15 mouse cellular contexts compared by ENCODE assay signal in genomic region chr7:24574224-24574796, GRCm38 (mm10). TPM values are rescaled to one million over a fixed set of nuclear protein-coding genes. Genes with fewer than 3 reads are reported as not detected.
A peak's percentile ranks its signal among the peaks of the same experiment; 100 is the strongest.
DNase-seq lines count a peak whose midpoint lies in the region; ATAC-seq and TF ChIP-seq lines count a peak whose summit lies in the region.
"Had no signal": no experiment of that assay in that cellular context is flagged by ENCODE, and none has a peak within 500 bp of the region (broad histone marks: within the 10 kb centered on the region; RNA-seq: fewer than 3 reads in every experiment).

No protein-coding gene starts in this region.

- peaks cover 19% of the 10 kb centered on the region for H3K36me3 ChIP-seq in stomach, embryonic 14.5 days (ENCODE audit: control insufficient read depth, insufficient read depth, low read length)
- no peaks in the 10 kb centered on the region; the same call in 1 of the 2 replicates for H3K36me3 ChIP-seq in stomach, postnatal 0 days (ENCODE audit: control insufficient read depth, insufficient read depth, low read length)
- peaks cover 53% of the 10 kb centered on the region for H3K36me3 ChIP-seq in forebrain, embryonic 10.5 days (replicated peaks)

- H3K9ac ChIP-seq in stomach, embryonic 14.5 days (replicated peaks; ENCODE audit: low read depth, low read length): no peak overlapping the region
- H3K9ac ChIP-seq in stomach, postnatal 0 days (ENCODE audit: low read length): no peak overlapping the region

- WGBS in stomach, embryonic 14.5 days: 59% methylated on average over 12 of the region's 12 CpGs
- 53% methylated on average over 12 of the region's 12 CpGs for WGBS in stomach, postnatal 0 days
- WGBS in forebrain, embryonic 10.5 days: 64% methylated on average over 12 of the region's 12 CpGs

- no peak overlapping the region for H3K4me2 ChIP-seq in stomach, embryonic 14.5 days (replicated peaks; ENCODE audit: low read depth, low read length)
- no peak overlapping the region for H3K4me2 ChIP-seq in stomach, postnatal 0 days (replicated peaks; ENCODE audit: low read depth)

- no peaks in the 10 kb centered on the region for H3K27me3 ChIP-seq in stomach, embryonic 14.5 days (ENCODE audit: control insufficient read depth, insufficient read depth, low read length)
- H3K27me3 ChIP-seq in stomach, postnatal 0 days (ENCODE audit: control insufficient read depth, insufficient read depth, low read length): no peaks in the 10 kb centered on the region
- no peaks in the 10 kb centered on the region for H3K27me3 ChIP-seq in forebrain, embryonic 10.5 days (ENCODE audit: poor library complexity, severe bottlenecking)

- DNase-seq in adrenal gland, adult 2 months: peak; percentile 50
- no peak for DNase-seq in adrenal gland, adult 18-20 months (ENCODE audit: low spot score in 2 of 2)
- no peak for DNase-seq in stomach, postnatal 0 days (ENCODE audit: low spot score)
- DNase-seq in kidney, postnatal 14 days: peak; percentile 77
- DNase-seq in yolk sac, embryonic 10.5 days (ENCODE audit: low spot score): peak; percentile 75
- no peak for DNase-seq in cerebellum, adult 18-20 months
- no peak for DNase-seq in forebrain, embryonic 10.5 days (ENCODE audit: extremely low spot score, low spot score)
- DNase-seq: heart, adult 18-20 months; heart, postnatal 36 days; left cerebral cortex, postnatal 4 days; spleen, adult 18-20 months had no signal

- ATAC-seq in stomach, embryonic 14.5 days (ENCODE audit: insufficient number of reproducible peaks, insufficient read depth, low FRiP score, low read depth): peak; percentile 33; the same call in 1 of the 2 replicates
- no peak for ATAC-seq in stomach, postnatal 0 days (ENCODE audit: low FRiP score, low TSS enrichment)

- no peak for TF ChIP-seq EP300 in stomach, postnatal 0 days (optimal IDR thresholded peaks at IDR 0.05)

- H3K27ac ChIP-seq in stomach, embryonic 14.5 days (ENCODE audit: low read length): no peak overlapping the region
- H3K27ac ChIP-seq in stomach, postnatal 0 days (replicated peaks): no peak overlapping the region
- H3K27ac ChIP-seq in forebrain, embryonic 10.5 days: no peak overlapping the region

- no peak overlapping the region for H3K4me3 ChIP-seq in stomach, embryonic 14.5 days (ENCODE audit: low read depth, low read length)
- H3K4me3 ChIP-seq in stomach, postnatal 0 days (ENCODE audit: low read depth, low read length): no peak overlapping the region
- no peak overlapping the region for H3K4me3 ChIP-seq in forebrain, embryonic 10.5 days

- TF ChIP-seq CTCF in stomach, postnatal 0 days (IDR thresholded peaks at IDR 0.05; ENCODE audit: low read depth): no peak

- H3K9me3 ChIP-seq in stomach, embryonic 14.5 days (ENCODE audit: control insufficient read depth, low read depth, low read length): no peaks in the 10 kb centered on the region
- H3K9me3 ChIP-seq in stomach, postnatal 0 days (ENCODE audit: control insufficient read depth, low read length): no peaks in the 10 kb centered on the region
- H3K9me3 ChIP-seq in forebrain, embryonic 10.5 days: no peaks in the 10 kb centered on the region

- no peaks in the 10 kb centered on the region for H3K4me1 ChIP-seq in stomach, embryonic 14.5 days (ENCODE audit: control insufficient read depth, insufficient read depth, low read length)
- no peaks in the 10 kb centered on the region for H3K4me1 ChIP-seq in stomach, postnatal 0 days (replicated peaks; ENCODE audit: control insufficient read depth, insufficient read depth)
- H3K4me1 ChIP-seq in forebrain, embryonic 10.5 days: peaks cover 10% of the 10 kb centered on the region

RNA-seq across cellular contexts. Expression of gene Ethe1, which starts 13.0 kb away (rescaled TPM):
- 10 to 100 TPM; 34.8 to 37.5 TPM for total RNA-seq in adrenal gland, adult 2 months (2021)
- polyA plus RNA-seq in adrenal gland, adult 2 months (2012; rRNA removed): 32.1 and 33.8 TPM in 2 replicates
- 10 to 100 TPM; 28.9 to 40.3 TPM for total RNA-seq in adrenal gland, adult 18-20 months (2021)
- 36.6 and 40.1 TPM in 2 replicates for polyA plus RNA-seq in stomach, embryonic 14.5 days (2014; fragmentation: Nextera tagmentation; extraction: Ambion mirVana)
- 120 and 128 TPM in 2 replicates for polyA plus RNA-seq in stomach, postnatal 0 days (2015; fragmentation: Nextera tagmentation; extraction: Ambion mirVana)
- 24.4 and 26.6 TPM in 2 replicates for polyA plus RNA-seq in forebrain, embryonic 10.5 days (2016; fragmentation: Nextera tagmentation; extraction: Ambion mirVana)

RNA-seq across cellular contexts. Expression of gene Zfp575, which starts 13.1 kb away (rescaled TPM):
- under 1 TPM; 0.29 to 0.45 TPM for total RNA-seq in adrenal gland, adult 2 months (2021)
- polyA plus RNA-seq in adrenal gland, adult 2 months (2012; rRNA removed): 0.36 and 0.62 TPM in 2 replicates
- total RNA-seq in adrenal gland, adult 18-20 months (2021): under 1 TPM; 0.32 to 0.46 TPM
- polyA plus RNA-seq in stomach, embryonic 14.5 days (2014; fragmentation: Nextera tagmentation; extraction: Ambion mirVana): 3.5 and 4.0 TPM in 2 replicates
- 3.6 and 4.0 TPM in 2 replicates for polyA plus RNA-seq in stomach, postnatal 0 days (2015; fragmentation: Nextera tagmentation; extraction: Ambion mirVana)
- 1.4 TPM in 2 replicates for polyA plus RNA-seq in forebrain, embryonic 10.5 days (2016; fragmentation: Nextera tagmentation; extraction: Ambion mirVana)

RNA-seq across cellular contexts. Expression of gene Xrcc1, which starts 28.2 kb away (rescaled TPM):
- 10 to 100 TPM; 34.7 to 36.8 TPM for total RNA-seq in adrenal gland, adult 2 months (2021)
- 61.2 TPM in 2 replicates for polyA plus RNA-seq in adrenal gland, adult 2 months (2012; rRNA removed)
- 10 to 100 TPM; 35.9 to 37.1 TPM for total RNA-seq in adrenal gland, adult 18-20 months (2021)
- polyA plus RNA-seq in stomach, embryonic 14.5 days (2014; fragmentation: Nextera tagmentation; extraction: Ambion mirVana): 93.0 and 110 TPM in 2 replicates
- polyA plus RNA-seq in stomach, postnatal 0 days (2015; fragmentation: Nextera tagmentation; extraction: Ambion mirVana): 27.4 and 31.4 TPM in 2 replicates
- 174 and 177 TPM in 2 replicates for polyA plus RNA-seq in forebrain, embryonic 10.5 days (2016; fragmentation: Nextera tagmentation; extraction: Ambion mirVana)

RNA-seq across cellular contexts. Expression of gene Pinlyp, which starts 28.4 kb away (rescaled TPM):
- not detected for total RNA-seq in adrenal gland, adult 2 months (2021)
- not detected in 2 replicates for polyA plus RNA-seq in adrenal gland, adult 2 months (2012; rRNA removed)
- not detected for total RNA-seq in adrenal gland, adult 18-20 months (2021)
- 0.73 and 1.3 TPM in 2 replicates for polyA plus RNA-seq in stomach, embryonic 14.5 days (2014; fragmentation: Nextera tagmentation; extraction: Ambion mirVana)
- 61.2 and 62.9 TPM in 2 replicates for polyA plus RNA-seq in stomach, postnatal 0 days (2015; fragmentation: Nextera tagmentation; extraction: Ambion mirVana)
- polyA plus RNA-seq in forebrain, embryonic 10.5 days (2016; fragmentation: Nextera tagmentation; extraction: Ambion mirVana): not detected in 2 replicates
- total RNA-seq: adrenal gland, postnatal 36 days; ES-E14; heart, adult 18-20 months; heart, postnatal 36 days; megakaryocyte progenitor cell, adult 5-6 weeks had no signal

RNA-seq across cellular contexts. Expression of gene Phldb3, which starts 36.3 kb away (rescaled TPM):
- total RNA-seq in adrenal gland, adult 2 months (2021): 1 to 10 TPM; 3.5 to 8.5 TPM
- 3.9 and 4.4 TPM in 2 replicates for polyA plus RNA-seq in adrenal gland, adult 2 months (2012; rRNA removed)
- 1 to 10 TPM; 3.8 to 5.2 TPM for total RNA-seq in adrenal gland, adult 18-20 months (2021)
- polyA plus RNA-seq in stomach, embryonic 14.5 days (2014; fragmentation: Nextera tagmentation; extraction: Ambion mirVana): 0.64 and 1.1 TPM in 2 replicates
- 1.2 TPM in 2 replicates for polyA plus RNA-seq in stomach, postnatal 0 days (2015; fragmentation: Nextera tagmentation; extraction: Ambion mirVana)
- not detected in 2 replicates for polyA plus RNA-seq in forebrain, embryonic 10.5 days (2016; fragmentation: Nextera tagmentation; extraction: Ambion mirVana)

Comparison
In these comparisons a context has a peak if more than half of its experiments do, and no peak if none do; other contexts are left out.
1. DNase-seq: peak in adrenal gland, adult 2 months (single experiment), kidney, postnatal 14 days (single experiment) and yolk sac, embryonic 10.5 days (single experiment); none in adrenal gland, adult 18-20 months (0 of 2), stomach, postnatal 0 days (single experiment), cerebellum, adult 18-20 months (0 of 2) and forebrain, embryonic 10.5 days (single experiment).